In the genomic region with DNA sequence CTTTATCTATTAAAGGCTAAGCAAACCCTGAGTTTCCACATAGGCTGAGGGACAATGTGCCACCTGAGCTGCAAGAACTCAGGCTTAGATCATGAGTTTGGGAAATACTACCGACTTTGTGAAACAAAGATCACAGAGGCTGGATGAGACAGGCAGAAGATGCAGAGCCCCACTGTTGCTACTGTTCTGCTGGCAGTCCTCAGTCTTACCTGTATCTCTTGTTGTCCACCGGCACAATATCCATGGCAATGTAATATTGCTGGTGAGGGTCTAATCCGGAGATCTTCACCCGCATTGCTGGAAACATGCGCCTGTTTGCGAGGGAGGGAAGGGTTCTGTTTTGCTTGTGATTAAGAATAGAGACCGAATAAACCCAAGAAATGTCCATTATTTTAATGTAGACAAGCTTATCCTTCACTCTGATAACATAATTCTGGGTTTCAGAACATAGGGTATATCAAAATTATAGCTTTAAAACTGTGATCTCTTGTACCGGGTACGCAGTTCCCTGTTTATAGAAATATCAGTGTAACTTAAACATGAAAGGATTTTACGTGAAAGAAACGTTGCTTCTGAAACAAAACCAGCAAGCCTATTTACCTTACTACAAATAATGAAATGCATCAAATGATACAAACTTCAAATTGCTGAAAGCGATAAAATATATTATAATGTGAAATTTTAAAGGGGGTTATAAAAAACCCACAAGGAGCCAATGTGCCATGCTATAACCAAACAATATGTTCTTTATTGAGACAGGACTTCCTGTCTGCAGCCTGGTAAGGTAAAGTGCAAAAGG, we compare ENCODE assay signal across 22 mouse cellular contexts. TPM values are rescaled to one million over a fixed set of nuclear protein-coding genes. Genes with fewer than 3 reads are reported as not detected.
DNase-seq lines count a peak whose midpoint lies in the region; ATAC-seq and TF ChIP-seq lines count a peak whose summit lies in the region.
"Had no signal": no experiment of that assay in that cellular context is flagged by ENCODE, and none has a peak within 500 bp of the region (broad histone marks: within the 10 kb centered on the region; RNA-seq: fewer than 3 reads in every experiment).

No protein-coding gene starts in this region.

- H3K4me2 ChIP-seq in heart, embryonic 11.5 days: peak overlapping the region; percentile 48
- no peak overlapping the region for H3K4me2 ChIP-seq in lung, embryonic 14.5 days
- peak overlapping the region; percentile 78 for H3K4me2 ChIP-seq in embryonic facial prominence, embryonic 14.5 days (ENCODE audit: low read depth, low read length)
- no peak overlapping the region for H3K4me2 ChIP-seq in neural tube, embryonic 11.5 days (ENCODE audit: low read depth)
- H3K4me2 ChIP-seq: embryonic facial prominence, embryonic 12.5 days; forebrain, embryonic 13.5 days; kidney, embryonic 15.5 days; liver, embryonic 15.5 days; midbrain, embryonic 13.5 days; neural tube, embryonic 13.5 days had no signal

- no peaks in the 10 kb centered on the region for H3K9me3 ChIP-seq in heart, embryonic 11.5 days (replicated peaks; ENCODE audit: control insufficient read depth, low read length)
- no peaks in the 10 kb centered on the region for H3K9me3 ChIP-seq in lung, embryonic 14.5 days (ENCODE audit: low read depth, low read length)
- no peaks in the 10 kb centered on the region for H3K9me3 ChIP-seq in embryonic facial prominence, embryonic 14.5 days (ENCODE audit: control insufficient read depth, low read length)
- no peaks in the 10 kb centered on the region for H3K9me3 ChIP-seq in neural tube, embryonic 11.5 days (ENCODE audit: control insufficient read depth, low read length)
- H3K9me3 ChIP-seq: embryonic facial prominence, embryonic 12.5 days; forebrain, embryonic 13.5 days; kidney, embryonic 15.5 days; liver, embryonic 15.5 days; neural tube, embryonic 13.5 days had no signal

- intact Hi-C loops in heart, postnatal 25 days (cut with DNase I): no loop called here

- H3K36me3 ChIP-seq in heart, embryonic 11.5 days (ENCODE audit: control insufficient read depth, insufficient read depth, low read length): no peaks in the 10 kb centered on the region
- H3K36me3 ChIP-seq in lung, embryonic 14.5 days (ENCODE audit: insufficient read depth): no peaks in the 10 kb centered on the region
- H3K36me3 ChIP-seq in embryonic facial prominence, embryonic 14.5 days (ENCODE audit: control insufficient read depth, insufficient read depth, low read length): no peaks in the 10 kb centered on the region
- no peaks in the 10 kb centered on the region for H3K36me3 ChIP-seq in neural tube, embryonic 11.5 days (ENCODE audit: control insufficient read depth, insufficient read depth, low read length)
- H3K36me3 ChIP-seq: embryonic facial prominence, embryonic 12.5 days; kidney, embryonic 15.5 days; liver, embryonic 15.5 days; midbrain, embryonic 13.5 days; neural tube, embryonic 13.5 days had no signal

- H3K27me3 ChIP-seq in heart, embryonic 11.5 days (ENCODE audit: control insufficient read depth, insufficient read depth, low read length): peaks cover 23% of the 10 kb centered on the region
- H3K27me3 ChIP-seq in lung, embryonic 14.5 days (ENCODE audit: insufficient read depth, low read length): peaks cover 59% of the 10 kb centered on the region
- H3K27me3 ChIP-seq in embryonic facial prominence, embryonic 14.5 days (replicated peaks; ENCODE audit: control insufficient read depth, insufficient read depth, low read length): peaks cover 78% of the 10 kb centered on the region
- peaks cover 53% of the 10 kb centered on the region for H3K27me3 ChIP-seq in neural tube, embryonic 11.5 days (ENCODE audit: control insufficient read depth, insufficient read depth, low read length)

- H3K27ac ChIP-seq in heart, embryonic 11.5 days (ENCODE audit: low read depth, low read length): no peak overlapping the region
- no peak overlapping the region for H3K27ac ChIP-seq in lung, embryonic 14.5 days (ENCODE audit: low read depth)
- H3K27ac ChIP-seq in embryonic facial prominence, embryonic 14.5 days (replicated peaks; ENCODE audit: low read depth, low read length): no peak overlapping the region
- no peak overlapping the region for H3K27ac ChIP-seq in neural tube, embryonic 11.5 days (ENCODE audit: low read depth, low read length)
- H3K27ac ChIP-seq: embryonic facial prominence, embryonic 12.5 days; forebrain, embryonic 13.5 days; kidney, embryonic 15.5 days; layer of hippocampus, adult 2 months; liver, embryonic 15.5 days; midbrain, embryonic 13.5 days; neural tube, embryonic 13.5 days; stomach, postnatal 0 days had no signal

- TF ChIP-seq POLR2A in lung, adult 2 months (IDR thresholded peaks at IDR 0.05; ENCODE audit: borderline replicate concordance, extremely low read depth, low read depth, low read length): no peak

- no peak for DNase-seq in heart, postnatal 25 days (ENCODE audit: low spot score)
- DNase-seq in lung, embryonic 14.5 days: peak; percentile 11
- no peak for DNase-seq in lung, adult 2 months
- DNase-seq in embryonic facial prominence, embryonic 14.5 days (ENCODE audit: low spot score): no peak
- DNase-seq in neural tube, embryonic 11.5 days (ENCODE audit: low spot score): peak; percentile 33
- DNase-seq in thymus, postnatal 36 days: no peak
- no peak for DNase-seq in urinary bladder, postnatal 25 days (ENCODE audit: low spot score)
- DNase-seq: B cell, adult 2 months; cerebellum, adult 8-10 months; gastrocnemius, postnatal 14 days; lung, postnatal 36 days; right cerebral cortex, adult 18-20 months; spleen, adult 18-20 months had no signal

- TF ChIP-seq CTCF in lung, embryonic 14.5 days (IDR thresholded peaks at IDR 0.05; ENCODE audit: low read depth): no peak
- TF ChIP-seq CTCF in lung, adult 2 months (IDR thresholded peaks at IDR 0.05; ENCODE audit: insufficient read depth, low read length): no peak

- H3K9ac ChIP-seq in heart, embryonic 11.5 days (ENCODE audit: low read depth, low read length): peak overlapping the region; percentile 31; the same call in 1 of the 2 replicates
- no peak overlapping the region for H3K9ac ChIP-seq in lung, embryonic 14.5 days
- no peak overlapping the region for H3K9ac ChIP-seq in embryonic facial prominence, embryonic 14.5 days (ENCODE audit: low read depth, low read length)
- H3K9ac ChIP-seq in neural tube, embryonic 11.5 days (ENCODE audit: low read length): no peak overlapping the region
- H3K9ac ChIP-seq: embryonic facial prominence, embryonic 12.5 days; forebrain, embryonic 13.5 days; kidney, embryonic 15.5 days; liver, embryonic 15.5 days; midbrain, embryonic 13.5 days; neural tube, embryonic 13.5 days had no signal

- ATAC-seq in heart, embryonic 11.5 days (replicated peaks; ENCODE audit: insufficient number of reproducible peaks, low FRiP score, low TSS enrichment): no peak
- no peak for ATAC-seq in lung, embryonic 14.5 days (ENCODE audit: insufficient read depth)
- ATAC-seq in embryonic facial prominence, embryonic 14.5 days (ENCODE audit: low read depth): no peak
- no peak for ATAC-seq in neural tube, embryonic 11.5 days (ENCODE audit: insufficient read depth, low FRiP score, low TSS enrichment)
- ATAC-seq: forebrain, embryonic 13.5 days; midbrain, embryonic 13.5 days had no signal

- WGBS in heart, embryonic 11.5 days (ENCODE audit: insufficient replicate concordance): 19% methylated on average over 12 of the region's 12 CpGs
- WGBS in lung, embryonic 14.5 days: 19% methylated on average over 12 of the region's 12 CpGs
- WGBS in lung, adult 2 months: 20% methylated on average over 12 of the region's 12 CpGs
- WGBS in embryonic facial prominence, embryonic 14.5 days: 20% methylated on average over 12 of the region's 12 CpGs
- 5% methylated on average over 12 of the region's 12 CpGs for WGBS in neural tube, embryonic 11.5 days

- H3K4me3 ChIP-seq in heart, embryonic 11.5 days (ENCODE audit: low read depth, low read length): peak overlapping the region; percentile 26; the same call in 1 of the 2 replicates
- no peak overlapping the region for H3K4me3 ChIP-seq in lung, embryonic 14.5 days (ENCODE audit: low read depth, low read length)
- no peak overlapping the region for H3K4me3 ChIP-seq in lung, adult 2 months (replicated peaks; ENCODE audit: extremely low read depth, low read depth, low read length)
- H3K4me3 ChIP-seq in embryonic facial prominence, embryonic 14.5 days (ENCODE audit: low read depth, low read length): peak overlapping the region; percentile 57
- no peak overlapping the region for H3K4me3 ChIP-seq in neural tube, embryonic 11.5 days (ENCODE audit: low read depth, low read length)
- H3K4me3 ChIP-seq: embryonic facial prominence, embryonic 12.5 days; forebrain, embryonic 13.5 days; kidney, embryonic 15.5 days; layer of hippocampus, adult 2 months; liver, embryonic 15.5 days; midbrain, embryonic 13.5 days; neural tube, embryonic 13.5 days had no signal

- H3K4me1 ChIP-seq in heart, embryonic 11.5 days (ENCODE audit: control insufficient read depth, insufficient read depth, low read length): no peaks in the 10 kb centered on the region
- no peaks in the 10 kb centered on the region; the same call in 1 of the 2 replicates for H3K4me1 ChIP-seq in lung, embryonic 14.5 days (ENCODE audit: insufficient read depth)
- no peaks in the 10 kb centered on the region; the same call in 1 of the 2 replicates for H3K4me1 ChIP-seq in lung, adult 2 months (ENCODE audit: control insufficient read depth, insufficient read depth, low read length)
- no peaks in the 10 kb centered on the region for H3K4me1 ChIP-seq in embryonic facial prominence, embryonic 14.5 days (ENCODE audit: control insufficient read depth, insufficient read depth, low read length)
- peaks cover 9% of the 10 kb centered on the region for H3K4me1 ChIP-seq in neural tube, embryonic 11.5 days (ENCODE audit: control insufficient read depth, insufficient read depth, low read length)

RNA-seq across cellular contexts. Expression of gene Tbx18, which starts 3.7 kb away (rescaled TPM):
- polyA plus RNA-seq in heart, embryonic 11.5 days (2014; fragmentation: Nextera tagmentation; extraction: Ambion mirVana): 15.9 and 16.7 TPM in 2 replicates
- 1 to 10 TPM; 4.4 to 6.1 TPM for total RNA-seq in heart, postnatal 25 days (2021)
- polyA plus RNA-seq in lung, embryonic 14.5 days (2014; fragmentation: Nextera tagmentation; extraction: Ambion mirVana): 0.42 and 0.80 TPM in 2 replicates
- 0.52 and 0.57 TPM in 2 replicates for polyA plus RNA-seq in lung, adult 2 months (2012; rRNA removed)
- polyA plus RNA-seq in embryonic facial prominence, embryonic 14.5 days (2014; fragmentation: Nextera tagmentation; extraction: Ambion mirVana): 5.7 and 8.2 TPM in 2 replicates
- polyA plus RNA-seq in neural tube, embryonic 11.5 days (2014; fragmentation: Nextera tagmentation; extraction: Ambion mirVana): 1.7 and 2.9 TPM in 2 replicates

Comparison
In these comparisons a context has a peak if more than half of its experiments do, and no peak if none do; other contexts are left out.
1. DNase-seq: peak in lung, embryonic 14.5 days (single experiment) and neural tube, embryonic 11.5 days (single experiment); none in heart, postnatal 25 days (single experiment), lung, adult 2 months (single experiment), embryonic facial prominence, embryonic 14.5 days (single experiment), thymus, postnatal 36 days (0 of 2) and urinary bladder, postnatal 25 days (single experiment).
2. H3K4me2 ChIP-seq: peak in heart, embryonic 11.5 days (single experiment) and embryonic facial prominence, embryonic 14.5 days (single experiment); none in lung, embryonic 14.5 days (single experiment) and neural tube, embryonic 11.5 days (single experiment).
3. H3K4me3 ChIP-seq: peak in heart, embryonic 11.5 days (single experiment) and embryonic facial prominence, embryonic 14.5 days (single experiment); none in lung, embryonic 14.5 days (single experiment), lung, adult 2 months (single experiment) and neural tube, embryonic 11.5 days (single experiment).